Mouse (Mus musculus) sigmoid colon, adult 10 weeks (tissue): ENCODE results near the gene Hps6. TPM values are rescaled to one million over a fixed set of nuclear protein-coding genes. Genes with fewer than 3 reads are reported as not detected.

ENCODE experiments used
- polyA plus RNA-seq: library from polyadenylated mRNA; stranded (reverse); fragments of 350-450 nt; fragmentation: Illumina TruSeq; extraction: RNeasy Lipid Tissue Mini Kit (QIAGEN cat#74804); gene quantifications from one replicate; pipeline ENCODE4 v1.2.3, GENCODE M21; 2014; ENCODE audit warnings: low read depth, low replicate concordance

Hps6 gene
- polyA plus RNA-seq: not detected

DNA sequence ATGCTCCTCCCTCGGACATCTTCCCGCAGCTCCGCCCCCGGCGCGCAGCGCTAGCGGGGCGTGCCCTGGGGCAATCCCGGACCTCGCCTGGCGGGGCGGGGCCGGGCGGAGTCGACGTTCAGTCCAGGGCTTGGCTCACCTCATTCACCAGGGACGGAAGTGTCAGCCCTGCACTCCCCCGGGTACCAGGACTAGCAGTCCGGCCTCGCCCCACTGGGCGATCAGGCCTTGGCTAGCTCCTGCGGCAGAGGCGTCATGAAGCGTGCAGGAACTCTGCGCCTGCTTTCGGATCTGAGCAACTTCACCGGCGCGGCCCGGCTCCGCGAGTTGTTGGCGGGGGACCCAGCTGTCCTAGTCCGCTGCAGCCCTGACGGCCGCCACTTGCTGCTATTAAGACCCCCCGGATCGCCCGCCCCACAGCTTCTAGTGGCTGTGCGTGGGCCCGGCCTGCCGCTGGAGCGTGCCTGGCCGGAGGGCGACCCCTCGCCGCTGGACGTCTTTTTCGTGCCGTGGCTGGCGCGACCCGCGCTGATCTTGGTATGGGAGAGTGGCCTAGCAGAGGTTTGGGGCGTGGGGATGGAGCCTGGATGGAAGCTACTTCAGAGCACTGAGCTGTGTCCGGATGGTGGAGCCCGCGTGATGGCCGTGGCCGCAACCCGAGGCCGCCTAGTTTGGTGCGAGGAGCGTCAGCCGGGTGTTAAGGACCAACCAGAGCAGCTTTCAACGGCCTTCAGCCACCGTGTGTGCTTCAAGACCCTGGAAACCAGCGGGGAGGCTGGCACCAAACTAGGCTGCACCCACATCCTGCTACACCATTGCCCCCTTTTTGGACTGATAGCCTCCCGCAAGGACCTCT lies at the start of gene Hps6:
TSS of gene Hps6 (plus strand) at position 138 of the 856 bp plus-strand sequence.

GRCm38 (mm10) chr19:45997785-45998693 lies 5.3 kb upstream of the Hps6 start, which contains the start of gene Armh3:
TSS of gene Armh3 (minus strand) at chr19:45998488.

GRCm38 (mm10) chr19:46044271-46044992 lies 41.1 kb downstream of the Hps6 start, which contains the start of gene Pprc1:
TSS of gene Pprc1 (plus strand) at chr19:46044886.

DNA sequence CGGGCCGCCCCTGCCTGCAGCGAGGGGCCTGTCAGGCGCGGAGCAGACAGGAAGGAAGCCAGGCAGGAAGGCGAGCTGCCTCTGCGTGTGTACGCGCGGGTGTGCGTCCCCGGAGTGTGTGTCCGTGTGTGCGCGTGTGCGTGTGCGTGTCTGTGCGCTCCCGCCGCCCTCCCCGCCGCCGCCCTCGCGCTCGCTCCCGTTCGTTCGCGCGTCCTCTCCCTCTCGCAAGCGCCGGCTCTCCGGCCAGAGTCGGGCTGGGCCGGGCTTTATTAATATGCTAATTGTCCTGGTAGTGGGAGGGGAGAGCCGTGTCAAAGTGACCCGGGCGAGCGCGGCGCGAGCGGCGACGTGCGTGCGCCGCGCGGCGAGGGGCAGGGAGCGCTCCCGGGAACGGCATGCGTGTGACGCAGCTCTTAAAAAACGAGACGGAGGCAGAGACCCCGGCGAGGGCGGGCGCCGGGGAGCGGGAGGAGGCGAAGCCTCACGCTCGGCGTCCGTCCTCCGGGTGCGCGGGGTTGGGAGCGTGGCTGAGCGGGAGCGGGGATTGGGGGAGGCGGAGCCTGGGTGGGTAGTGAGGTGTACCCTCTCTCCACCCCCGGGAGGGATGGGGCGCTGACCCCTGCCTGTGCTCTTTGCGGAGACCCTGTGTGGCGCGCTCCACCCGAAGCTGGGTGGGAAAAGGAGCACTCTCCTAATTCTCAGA lies 41.8 kb downstream of the Hps6 start, which contains the start of gene Ldb1:
TSS of gene Ldb1 (minus strand) at position 222 of the 703 bp plus-strand sequence.

Other genes starting within 250 kb of the Hps6 start
- gene Mgea5, start 219.7 kb upstream of the Hps6 start, polyA plus RNA-seq: 256 TPM
- gene Kcnip2, start 187.4 kb upstream of the Hps6 start, polyA plus RNA-seq: 1.0 TPM
- gene Armh3, start 5.0 kb upstream of the Hps6 start, polyA plus RNA-seq: 22.2 TPM
- 4.7 TPM for gene Pprc1, start 41.4 kb downstream of the Hps6 start, polyA plus RNA-seq
- 28.0 TPM for gene Ldb1, start 41.7 kb downstream of the Hps6 start, polyA plus RNA-seq
- 8.7 TPM for gene Nolc1, start 72.4 kb downstream of the Hps6 start, polyA plus RNA-seq
- not detected for gene Elovl3, start 128.4 kb downstream of the Hps6 start, polyA plus RNA-seq
- not detected for gene Pitx3, start 144.8 kb downstream of the Hps6 start, polyA plus RNA-seq
- gene Gbf1, start 149.0 kb downstream of the Hps6 start, polyA plus RNA-seq: 34.5 TPM